Mouse (Mus musculus): ENCODE results near the gene Cdc42ep3.

DNA sequence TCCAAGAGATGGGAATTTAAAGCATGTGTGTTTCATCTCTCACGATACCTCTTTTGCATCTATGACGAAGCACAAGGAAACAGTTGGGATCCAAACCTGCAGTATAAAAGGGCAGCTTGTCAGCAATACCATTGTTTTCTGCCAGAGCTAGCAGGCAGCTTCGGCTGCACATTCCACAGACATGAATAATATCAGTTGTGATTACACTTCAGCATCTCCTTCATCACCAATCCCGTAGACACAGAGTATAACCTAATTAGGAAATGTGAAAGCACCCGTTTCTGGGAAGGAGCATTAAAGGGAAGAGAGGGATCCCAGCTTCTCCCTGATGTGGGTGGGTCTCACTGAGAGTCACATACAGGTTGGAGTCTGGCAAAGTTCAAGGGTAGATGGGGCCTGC, 18.1 kb upstream of the Cdc42ep3 start:
- TF ChIP-seq CTCF (IDR thresholded peaks at IDR 0.05) (no peak), EP300 (IDR thresholded peaks at IDR 0.05; ENCODE audit: insufficient read depth, low read depth, low read length) (no peak), POLR2A (IDR thresholded peaks at IDR 0.05; ENCODE audit: insufficient read depth, low read depth, low read length) (no peak)
